Mouse (Mus musculus): ENCODE results near the gene Sft2d1. TPM values are rescaled to one million over a fixed set of nuclear protein-coding genes. Genes with fewer than 3 reads are reported as not detected.

Sft2d1 gene
- polyA plus RNA-seq, 1 experiment = 6.2 TPM

GRCm38 (mm10) chr17:8283526-8284253 is 27.2 kb upstream of the Sft2d1 start:
- H3K4me3 ChIP-seq (replicated peaks) = peak overlapping the region; percentile 90

GRCm38 (mm10) chr17:8284254-8284661 is 26.6 kb upstream of the Sft2d1 start:
- Histone ChIP-seq H3K4me3 (replicated peaks) (peak overlapping the region; percentile 90), H3K36me3 (ENCODE audit: control insufficient read depth) (no peaks in the 10 kb centered on the region; the same call in 1 of the 2 replicates), H3K27me3 (ENCODE audit: control insufficient read depth) (no peaks in the 10 kb centered on the region), H3K4me1 (ENCODE audit: control insufficient read depth) (peaks cover 34% of the 10 kb centered on the region), H3K9me3 (ENCODE audit: control insufficient read depth, low read length) (no peaks in the 10 kb centered on the region)
- no peak for TF ChIP-seq GATA1 (IDR thresholded peaks at IDR 0.05; ENCODE audit: low read length)
- no peak for TF ChIP-seq TAL1 (IDR thresholded peaks at IDR 0.05; ENCODE audit: low read length)

More at GRCm38 (mm10) chr17:8283526-8284253, 27.2 kb upstream of the Sft2d1 start:
- Histone ChIP-seq H3K36me3 (ENCODE audit: control insufficient read depth) (no peaks in the 10 kb centered on the region; the same call in 1 of the 2 replicates), H3K4me1 (ENCODE audit: control insufficient read depth) (peaks cover 34% of the 10 kb centered on the region), H3K9me3 (ENCODE audit: control insufficient read depth, low read length) (no peaks in the 10 kb centered on the region), H3K27me3 (ENCODE audit: control insufficient read depth) (no peaks in the 10 kb centered on the region)
- TF ChIP-seq TAL1 (IDR thresholded peaks at IDR 0.05; ENCODE audit: low read length) (no peak), GATA1 (IDR thresholded peaks at IDR 0.05; ENCODE audit: low read length) (no peak)

GRCm38 (mm10) chr17:8285056-8285455 is 25.8 kb upstream of the Sft2d1 start:
- Histone ChIP-seq H3K27me3 (ENCODE audit: control insufficient read depth) (no peaks in the 10 kb centered on the region), H3K4me1 (ENCODE audit: control insufficient read depth) (peaks cover 34% of the 10 kb centered on the region), H3K4me3 (replicated peaks) (peak overlapping the region; percentile 90), H3K9me3 (ENCODE audit: control insufficient read depth, low read length) (no peaks in the 10 kb centered on the region), H3K36me3 (ENCODE audit: control insufficient read depth) (peaks cover 6% of the 10 kb centered on the region)
- no peak for TF ChIP-seq GATA1 (IDR thresholded peaks at IDR 0.05; ENCODE audit: low read length)
- TF ChIP-seq TAL1 (IDR thresholded peaks at IDR 0.05; ENCODE audit: low read length) = no peak

- Histone ChIP-seq H3K4me1 (ENCODE audit: control insufficient read depth) (peaks cover 34% of the 10 kb centered on the region), H3K4me3 (replicated peaks) (no peak overlapping the region), H3K9me3 (ENCODE audit: control insufficient read depth, low read length) (no peaks in the 10 kb centered on the region), H3K27me3 (ENCODE audit: control insufficient read depth) (no peaks in the 10 kb centered on the region), H3K36me3 (ENCODE audit: control insufficient read depth) (peaks cover 6% of the 10 kb centered on the region)
- no peak for TF ChIP-seq GATA1 (IDR thresholded peaks at IDR 0.05; ENCODE audit: low read length)
- TF ChIP-seq TAL1 (IDR thresholded peaks at IDR 0.05; ENCODE audit: low read length) = no peak
Observed at GRCm38 (mm10) chr17:8286987-8287386, 23.9 kb upstream of the Sft2d1 start.

GRCm38 (mm10) chr17:8289993-8290679 is 20.8 kb upstream of the Sft2d1 start:
- Histone ChIP-seq H3K36me3 (ENCODE audit: control insufficient read depth) (peaks cover 12% of the 10 kb centered on the region), H3K4me3 (replicated peaks) (no peak overlapping the region), H3K9me3 (ENCODE audit: control insufficient read depth, low read length) (no peaks in the 10 kb centered on the region), H3K27me3 (ENCODE audit: control insufficient read depth) (no peaks in the 10 kb centered on the region), H3K4me1 (ENCODE audit: control insufficient read depth) (peaks cover 11% of the 10 kb centered on the region)
- TF ChIP-seq TAL1 (IDR thresholded peaks at IDR 0.05; ENCODE audit: low read length) (no peak), GATA1 (IDR thresholded peaks at IDR 0.05; ENCODE audit: low read length) (no peak)

- no peaks in the 10 kb centered on the region for H3K9me3 ChIP-seq (ENCODE audit: control insufficient read depth, low read length)
- no peak overlapping the region for H3K4me3 ChIP-seq (replicated peaks)
- H3K4me1 ChIP-seq (ENCODE audit: control insufficient read depth) = peaks cover 7% of the 10 kb centered on the region
- H3K36me3 ChIP-seq (ENCODE audit: control insufficient read depth) = peaks cover 12% of the 10 kb centered on the region
- TF ChIP-seq TAL1 (IDR thresholded peaks at IDR 0.05; ENCODE audit: low read length) (no peak), GATA1 (IDR thresholded peaks at IDR 0.05; ENCODE audit: low read length) (no peak)
- H3K27me3 ChIP-seq (ENCODE audit: control insufficient read depth) = no peaks in the 10 kb centered on the region
Observed at GRCm38 (mm10) chr17:8290736-8291135, 20.2 kb upstream of the Sft2d1 start.

GRCm38 (mm10) chr17:8295825-8296224 is 15.1 kb upstream of the Sft2d1 start:
- no peaks in the 10 kb centered on the region for H3K4me1 ChIP-seq (ENCODE audit: control insufficient read depth)
- TF ChIP-seq TAL1 (IDR thresholded peaks at IDR 0.05; ENCODE audit: low read length) = no peak
- no peak for TF ChIP-seq GATA1 (IDR thresholded peaks at IDR 0.05; ENCODE audit: low read length)
- H3K36me3 ChIP-seq (ENCODE audit: control insufficient read depth) = peaks cover 19% of the 10 kb centered on the region
- no peak overlapping the region for H3K4me3 ChIP-seq (replicated peaks)
- H3K9me3 ChIP-seq (ENCODE audit: control insufficient read depth, low read length) = no peaks in the 10 kb centered on the region
- H3K27me3 ChIP-seq (ENCODE audit: control insufficient read depth) = no peaks in the 10 kb centered on the region

GRCm38 (mm10) chr17:8296313-8296844 is 14.5 kb upstream of the Sft2d1 start:
- no peak for TF ChIP-seq TAL1 (IDR thresholded peaks at IDR 0.05; ENCODE audit: low read length)
- no peak for TF ChIP-seq GATA1 (IDR thresholded peaks at IDR 0.05; ENCODE audit: low read length)
- Histone ChIP-seq H3K36me3 (ENCODE audit: control insufficient read depth) (peaks cover 19% of the 10 kb centered on the region), H3K27me3 (ENCODE audit: control insufficient read depth) (no peaks in the 10 kb centered on the region), H3K4me1 (ENCODE audit: control insufficient read depth) (no peaks in the 10 kb centered on the region), H3K4me3 (replicated peaks) (no peak overlapping the region), H3K9me3 (ENCODE audit: control insufficient read depth, low read length) (no peaks in the 10 kb centered on the region)

- TF ChIP-seq TAL1 (IDR thresholded peaks at IDR 0.05; ENCODE audit: low read length) (no peak), GATA1 (IDR thresholded peaks at IDR 0.05; ENCODE audit: low read length) (no peak)
- H3K27me3 ChIP-seq (ENCODE audit: control insufficient read depth) = no peaks in the 10 kb centered on the region
- no peak overlapping the region for H3K4me3 ChIP-seq (replicated peaks)
- no peaks in the 10 kb centered on the region for H3K9me3 ChIP-seq (ENCODE audit: control insufficient read depth, low read length)
- H3K4me1 ChIP-seq (ENCODE audit: control insufficient read depth) = no peaks in the 10 kb centered on the region
- peaks cover 19% of the 10 kb centered on the region for H3K36me3 ChIP-seq (ENCODE audit: control insufficient read depth)
Observed at GRCm38 (mm10) chr17:8297746-8298145, 13.2 kb upstream of the Sft2d1 start.

Measured in erythroblast, embryonic 14.5 days (primary cell).